Mouse (Mus musculus) small intestine, adult 2 months (tissue): Measurements from ENCODE around the gene Tjp1.

Experiments
- CTCF ChIP-seq: fragments of 200-500 bp; IDR thresholded peaks from 2 replicates; pipeline ENCODE4 v1.5.1; 2012; ENCODE audit warnings: low read depth, mild to moderate bottlenecking, control low read depth, inconsistent platforms, low read length, moderate library complexity, mixed read lengths; ENCODE audit not compliant: insufficient replicate concordance, insufficient read length; ENCODE audit errors: extremely low read depth
- POLR2A ChIP-seq: fragments of 200-500 bp; IDR thresholded peaks from 2 replicates; pipeline ENCODE4 v1.6.1; 2012; ENCODE audit warnings: low read depth, mild to moderate bottlenecking, control low read depth, inconsistent platforms, low read length, moderate library complexity

- TF ChIP-seq POLR2A (no peak), CTCF (no peak)
Observed at GRCm38 (mm10) chr7:65472048-65472447, 55.5 kb downstream of the Tjp1 start.
